Mouse (Mus musculus): ENCODE results near the gene Brd7. TPM values are rescaled to one million over a fixed set of nuclear protein-coding genes. Genes with fewer than 3 reads are reported as not detected.

The Brd7 gene
- total and polyA plus RNA-seq, 3 experiments = 31.9 to 106 (median 46.3) TPM

DNA sequence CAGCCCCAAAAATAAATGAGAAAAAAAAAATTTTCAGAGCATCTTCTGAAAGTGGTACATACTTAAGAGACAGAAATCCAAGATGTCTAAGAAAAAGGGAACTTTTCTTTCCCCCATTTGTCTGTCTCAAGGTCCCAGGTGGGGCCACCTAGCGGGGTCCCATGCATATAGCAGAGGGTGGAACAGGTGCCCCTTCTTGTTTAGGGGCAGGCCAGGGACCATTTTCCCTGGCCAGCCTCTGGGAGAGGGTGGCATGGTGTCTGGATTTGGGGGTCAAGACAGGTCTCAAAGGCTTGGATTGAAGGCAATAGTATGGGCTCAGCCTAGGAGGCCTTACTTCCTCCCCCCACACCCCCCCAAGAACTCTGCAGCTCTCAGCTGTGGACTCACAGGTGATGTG is 72.1 kb downstream of the Brd7 start:
- no peak for TF ChIP-seq ZMIZ1 (IDR thresholded peaks at IDR 0.05; ENCODE audit: low read depth, low read length)
- TF ChIP-seq HCFC1 (IDR thresholded peaks at IDR 0.05; ENCODE audit: low read depth, low read length) = no peak
- 0 out of 2 replicates have a peak, but pooled peaks have one; percentile 35 for TF ChIP-seq MYC (IDR thresholded peaks at IDR 0.05; ENCODE audit: low read depth, low read length)
- no peak for TF ChIP-seq EP300 (IDR thresholded peaks at IDR 0.05; ENCODE audit: low read length)
- peak; percentile 48; the same call in 1 of the 2 replicates for TF ChIP-seq MAZ (IDR thresholded peaks at IDR 0.05; ENCODE audit: low read depth, low read length)
- peak; percentile 39 to 74; a peak in 3 of 4 replicates for TF ChIP-seq CTCF (conservative IDR thresholded peaks at IDR 0.05 in 1 of 2, IDR thresholded peaks at IDR 0.05 in 1 of 2; ENCODE audit: low read depth in 2 of 2, low read length in 2 of 2)
- 0 out of 2 replicates have a peak, but pooled peaks have one; percentile 34 for TF ChIP-seq SIN3A (IDR thresholded peaks at IDR 0.05; ENCODE audit: low read length)
- TF ChIP-seq TCF12 (IDR thresholded peaks at IDR 0.05; ENCODE audit: low read depth, low read length) = 0 out of 2 replicates have a peak, but pooled peaks have one; percentile 36
- TF ChIP-seq SMC3 (IDR thresholded peaks at IDR 0.05; ENCODE audit: low read depth, low read length) = peak; percentile 58
- TF ChIP-seq RAD21 (IDR thresholded peaks at IDR 0.05; ENCODE audit: low read depth, low read length) = peak; percentile 38
- no peaks in the 10 kb centered on the region for H3K9me3 ChIP-seq (replicated peaks; ENCODE audit: low read length)
- in situ Hi-C loops (cut with MboI; ENCODE audit: low pct_ligation_motif_present, low pct_unique_long_range_greater_than_20kb, low sequenced_read_pairs) = no loop called here
- DNase-seq (ENCODE audit: extremely low read depth) = peak; percentile 77
- H3K27me3 ChIP-seq (replicated peaks) = no peaks in the 10 kb centered on the region
- H3K27ac ChIP-seq (ENCODE audit: insufficient read depth, low read depth) = no peak overlapping the region
- dilution Hi-C loops (cut with MboI; ENCODE audit: extremely low pct_ligation_motif_present, extremely low pct_unique_long_range_greater_than_20kb, low sequenced_read_pairs) = no loop called here
- H3K4me1 ChIP-seq (ENCODE audit: control insufficient read depth in 1 of 2, insufficient read depth in 2 of 2) = peaks cover 30 to 77% of the 10 kb centered on the region in 2 experiments
- H3K4me2 ChIP-seq (ENCODE audit: insufficient read depth, low read depth, poor library complexity, severe bottlenecking) = peak overlapping the region; percentile 34; the same call in 1 of the 2 replicates
- peak overlapping the region in 2 of 3 experiments; percentile 14 to 66 for H3K4me3 ChIP-seq (replicated peaks in 1 of 3; ENCODE audit: low read depth in 2 of 3, low read length in 2 of 3, poor library complexity in 1 of 3)
- H3K36me3 ChIP-seq (replicated peaks in 1 of 2; ENCODE audit: control insufficient read depth in 1 of 2, insufficient read depth in 1 of 2, low read length in 1 of 2) = peaks cover 0 to 17% of the 10 kb centered on the region in 2 experiments
- 0 out of 2 replicates have a peak, but pooled peaks cover 4% of the 10 kb centered on the region for H3K79me2 ChIP-seq (replicated peaks; ENCODE audit: control insufficient read depth, extremely low read depth, insufficient read depth, poor library complexity, severe bottlenecking)
- peak overlapping the region; percentile 82 for H3K9ac ChIP-seq (ENCODE audit: insufficient read depth, low read depth)

DNA sequence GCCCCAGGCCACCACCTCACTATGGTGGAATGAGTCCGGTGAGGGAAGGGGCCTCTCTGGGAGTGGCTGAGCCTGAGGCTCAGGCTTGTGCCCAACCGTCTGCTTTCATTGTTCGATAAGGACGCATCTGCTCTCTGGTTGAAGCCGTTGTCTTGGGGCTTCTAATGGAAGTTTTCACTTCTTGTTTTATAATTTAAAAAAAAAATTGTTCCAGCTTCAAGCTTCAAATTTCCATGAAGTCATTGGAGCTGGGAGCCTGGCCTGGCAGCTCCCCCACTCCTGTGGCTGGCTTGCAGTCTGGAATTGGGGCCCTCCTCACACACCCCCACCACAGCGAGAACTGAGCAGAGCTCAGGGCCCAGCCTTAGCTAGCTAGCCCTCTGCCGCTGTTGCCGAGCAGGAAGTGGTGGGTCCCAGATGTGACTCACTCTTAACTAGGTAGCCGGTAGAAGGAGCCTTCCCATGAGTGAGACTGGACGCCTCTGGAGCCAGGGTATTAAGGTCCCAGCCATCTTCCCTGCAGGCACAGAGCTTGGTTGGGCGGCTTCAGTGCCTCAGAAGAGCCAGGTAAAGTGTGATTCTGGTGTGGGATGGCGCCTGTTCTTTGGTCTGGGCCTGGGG is 73.3 kb downstream of the Brd7 start:
- dilution Hi-C loops (cut with MboI; ENCODE audit: extremely low pct_ligation_motif_present, extremely low pct_unique_long_range_greater_than_20kb, low sequenced_read_pairs) = no loop called here
- Histone ChIP-seq H3K4me1 (ENCODE audit: control insufficient read depth in 1 of 2, insufficient read depth in 2 of 2) (peaks cover 25 to 75% of the 10 kb centered on the region in 2 experiments), H3K79me2 (replicated peaks; ENCODE audit: control insufficient read depth, extremely low read depth, insufficient read depth, poor library complexity, severe bottlenecking) (0 out of 2 replicates have a peak, but pooled peaks cover 4% of the 10 kb centered on the region), H3K27me3 (replicated peaks) (no peaks in the 10 kb centered on the region), H3K9me3 (replicated peaks; ENCODE audit: low read length) (no peaks in the 10 kb centered on the region), H3K4me2 (ENCODE audit: insufficient read depth, low read depth, poor library complexity, severe bottlenecking) (peak overlapping the region; percentile 57), H3K36me3 (replicated peaks in 1 of 2; ENCODE audit: control insufficient read depth in 1 of 2, insufficient read depth in 1 of 2, low read length in 1 of 2) (peaks cover 0 to 14% of the 10 kb centered on the region in 2 experiments), H3K27ac (ENCODE audit: insufficient read depth, low read depth) (peak overlapping the region; percentile 72), H3K4me3 (replicated peaks in 1 of 3; ENCODE audit: low read depth in 2 of 3, low read length in 2 of 3, poor library complexity in 1 of 3) (peak overlapping the region; percentile 63 to 69 (median 66)), H3K9ac (ENCODE audit: insufficient read depth, low read depth) (peak overlapping the region; percentile 82)
- in situ Hi-C loops (cut with MboI; ENCODE audit: low pct_ligation_motif_present, low pct_unique_long_range_greater_than_20kb, low sequenced_read_pairs) = no loop called here
- peak; percentile 81 for DNase-seq (ENCODE audit: extremely low read depth)
- TF ChIP-seq RAD21 (IDR thresholded peaks at IDR 0.05; ENCODE audit: low read depth, low read length) = no peak
- TF ChIP-seq GABPA (IDR thresholded peaks at IDR 0.05; ENCODE audit: insufficient replicate concordance, low read depth, low read length) = no peak
- peak; percentile 79 for TF ChIP-seq RCOR1 (conservative IDR thresholded peaks at IDR 0.05; ENCODE audit: low read depth, low read length)
- TF ChIP-seq CHD2 (IDR thresholded peaks at IDR 0.05; ENCODE audit: low read length) = peak; percentile 71
- no peak for TF ChIP-seq MXI1 (IDR thresholded peaks at IDR 0.05; ENCODE audit: low read depth, low read length)
- TF ChIP-seq JUND (conservative IDR thresholded peaks at IDR 0.05; ENCODE audit: low read depth, low read length) = 0 out of 2 replicates have a peak, but pooled peaks have one; percentile 5
- TF ChIP-seq KAT2A (IDR thresholded peaks at IDR 0.05; ENCODE audit: insufficient replicate concordance, low read length) = 0 out of 2 replicates have a peak, but pooled peaks have one; percentile 46
- no peak for TF ChIP-seq PAX5 (IDR thresholded peaks at IDR 0.05; ENCODE audit: low read length)
- TF ChIP-seq POLR2AphosphoS2 (IDR thresholded peaks at IDR 0.05; ENCODE audit: low read depth, low read length) = peak; percentile 37; the same call in 1 of the 2 replicates
- TF ChIP-seq ZMIZ1 (IDR thresholded peaks at IDR 0.05; ENCODE audit: low read depth, low read length) = peak; percentile 86
- TF ChIP-seq CTCF (conservative IDR thresholded peaks at IDR 0.05 in 1 of 2, IDR thresholded peaks at IDR 0.05 in 1 of 2; ENCODE audit: low read depth in 2 of 2, low read length in 2 of 2) = no peak
- no peak for TF ChIP-seq E2F4 (IDR thresholded peaks at IDR 0.05; ENCODE audit: insufficient replicate concordance, low read depth, low read length)
- 0 out of 2 replicates have a peak, but pooled peaks have one; percentile 14 for TF ChIP-seq MAFK (IDR thresholded peaks at IDR 0.05; ENCODE audit: insufficient replicate concordance, low read length)
- no peak for TF ChIP-seq USF2 (conservative IDR thresholded peaks at IDR 0.05; ENCODE audit: low read depth, low read length)
- TF ChIP-seq ZNF384 (IDR thresholded peaks at IDR 0.05; ENCODE audit: low read depth, low read length) = peak; percentile 84
- no peak for TF ChIP-seq ZC3H11A (IDR thresholded peaks at IDR 0.05; ENCODE audit: low read depth, low read length)
- 0 out of 2 replicates have a peak, but pooled peaks have one; percentile 14 for TF ChIP-seq CHD1 (IDR thresholded peaks at IDR 0.05; ENCODE audit: low read depth, low read length)
- TF ChIP-seq BHLHE40 (IDR thresholded peaks at IDR 0.05; ENCODE audit: low read depth, low read length) = peak; percentile 33; the same call in 1 of the 2 replicates
- 0 out of 2 replicates have a peak, but pooled peaks have one; percentile 15 for TF ChIP-seq NRF1 (IDR thresholded peaks at IDR 0.05; ENCODE audit: low read depth, low read length)
- TF ChIP-seq SIN3A (IDR thresholded peaks at IDR 0.05; ENCODE audit: low read length) = peak; percentile 86
- TF ChIP-seq SMC3 (IDR thresholded peaks at IDR 0.05; ENCODE audit: low read depth, low read length) = no peak
- TF ChIP-seq UBTF (IDR thresholded peaks at IDR 0.05; ENCODE audit: low read depth, low read length) = peak; percentile 96
- no peak for TF ChIP-seq USF1 (IDR thresholded peaks at IDR 0.05; ENCODE audit: low read depth, low read length)
- TF ChIP-seq TBP (conservative IDR thresholded peaks at IDR 0.05; ENCODE audit: low read depth, low read length) = peak; percentile 44; the same call in 1 of the 2 replicates
- peak; percentile 78 for TF ChIP-seq POLR2A (IDR thresholded peaks at IDR 0.05; ENCODE audit: low read depth, low read length)
